Mouse (Mus musculus) hindbrain, embryonic 13.5 days (tissue): ENCODE measurements around the gene Cybb. TPM values are rescaled to one million over a fixed set of nuclear protein-coding genes. Genes with fewer than 3 reads are reported as not detected.

Experiments
- ATAC-seq: fragments of 200-750 bp; cut with Nextera tagmentation; 2 replicates; pipeline ENCODE4 v1.8.0; 2017; ENCODE audit warnings: moderate TSS enrichment; ENCODE audit not compliant: low FRiP score
- H3K27ac ChIP-seq: fragments of 300-500 bp; sonication (generic); 2 replicates; pipeline ENCODE4 v1.5.1; 2015; ENCODE audit warnings: inconsistent platforms, mild to moderate bottlenecking, moderate library complexity
- H3K27me3 ChIP-seq: fragments of 300-500 bp; sonication (generic); 2 replicates; pipeline ENCODE4 v1.6.1; 2015; ENCODE audit warnings: mild to moderate bottlenecking, inconsistent platforms
- H3K36me3 ChIP-seq: fragments of 300-500 bp; sonication (generic); 2 replicates; pipeline ENCODE4 v1.6.1; 2015; ENCODE audit warnings: mild to moderate bottlenecking, inconsistent platforms
- H3K4me1 ChIP-seq: fragments of 300-500 bp; sonication (generic); replicated peaks from 2 replicates; pipeline ENCODE4 v1.6.1; 2015; ENCODE audit warnings: inconsistent platforms
- H3K4me2 ChIP-seq: fragments of 300-500 bp; sonication (generic); 2 replicates; pipeline ENCODE4 v1.6.1; 2015; ENCODE audit warnings: inconsistent platforms, mild to moderate bottlenecking, moderate library complexity
- H3K4me3 ChIP-seq: fragments of 300-500 bp; sonication (generic); 2 replicates; pipeline ENCODE4 v1.5.1; 2015; ENCODE audit warnings: mild to moderate bottlenecking, inconsistent platforms
- H3K9ac ChIP-seq: fragments of 300-500 bp; sonication (generic); 2 replicates; pipeline ENCODE4 v1.6.1; 2015; ENCODE audit warnings: mild to moderate bottlenecking, inconsistent platforms
- H3K9me3 ChIP-seq: fragments of 300-500 bp; sonication (generic); 2 replicates; pipeline ENCODE4 v1.6.1; 2016; ENCODE audit warnings: inconsistent platforms
- WGBS: fragments of 180-500 bp; shearing (Covaris S2); methylation state at CpG from one replicate; pipeline ENCODE4 v1.1.7; 2015; 5-methylcytosine and 5-hydroxymethylcytosine counted together
- polyA plus RNA-seq: library from polyadenylated mRNA; unstranded; fragments of >200 nt; fragmentation: Nextera tagmentation; extraction: Ambion mirVana; gene quantifications from 2 replicates; pipeline ENCODE4 v1.2.1, GENCODE M21; 2015

The Cybb gene
- polyA plus RNA-seq, 1 experiment from 2014 or later = 0.62 TPM

DNA sequence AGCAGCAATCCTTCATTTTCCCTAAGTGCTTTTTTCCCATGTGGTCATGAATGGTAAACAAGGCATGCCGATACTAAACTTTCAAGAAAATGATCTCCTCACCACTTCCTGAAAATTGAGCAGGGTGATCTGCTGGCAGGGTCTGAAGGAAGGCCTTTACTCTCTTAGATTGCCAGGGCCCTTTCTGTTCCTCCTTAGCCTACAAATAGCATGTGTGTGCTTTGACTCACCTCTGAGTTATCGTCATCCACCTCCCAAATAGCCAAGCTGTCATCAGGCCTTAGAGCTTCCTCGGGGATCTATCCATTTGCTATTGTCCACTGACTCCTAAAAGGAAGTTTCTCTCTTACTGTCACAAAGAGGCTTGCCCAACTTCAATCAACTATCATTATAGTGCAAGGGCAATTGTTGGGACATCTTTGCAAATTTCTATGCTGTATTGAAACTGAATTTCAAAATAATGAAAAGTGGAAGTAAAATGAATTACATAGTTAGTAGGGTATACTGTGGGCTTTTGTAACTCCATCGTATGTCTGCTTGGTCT lies 27.1 kb downstream of the Cybb start:
- no peak for ATAC-seq
- no peak overlapping the region for H3K4me2 ChIP-seq
- no peak overlapping the region for H3K27ac ChIP-seq
- H3K9me3 ChIP-seq = no peaks in the 10 kb centered on the region; the same call in 1 of the 2 replicates
- no peaks in the 10 kb centered on the region for H3K27me3 ChIP-seq
- no peak overlapping the region for H3K4me3 ChIP-seq
- no peaks in the 10 kb centered on the region for H3K36me3 ChIP-seq
- H3K4me1 ChIP-seq = no peaks in the 10 kb centered on the region
- 80% methylated on average over 4 of the region's 4 CpGs for WGBS
- H3K9ac ChIP-seq = no peak overlapping the region

DNA sequence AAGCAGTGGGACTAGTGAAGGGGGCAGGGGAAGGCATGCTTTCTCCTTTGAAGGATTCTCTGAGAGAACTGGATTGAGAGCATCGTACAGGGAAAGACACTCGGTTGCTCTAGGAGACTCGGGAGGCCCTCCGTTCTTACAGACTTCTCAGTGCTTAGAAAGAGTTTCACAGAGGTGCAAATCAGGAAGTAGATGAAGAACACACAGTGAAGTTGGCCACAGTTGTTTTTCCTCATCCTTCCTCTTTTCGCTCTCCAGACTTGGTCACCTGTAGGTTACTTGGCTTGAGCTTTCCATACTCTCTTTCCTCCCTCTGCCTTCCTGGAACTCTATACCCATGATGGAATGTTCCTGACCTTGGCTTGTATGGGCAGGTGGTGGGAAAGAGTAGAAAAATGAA lies 35.2 kb downstream of the Cybb start:
- no peak overlapping the region for H3K4me2 ChIP-seq
- H3K9me3 ChIP-seq = no peaks in the 10 kb centered on the region
- no peak overlapping the region for H3K4me3 ChIP-seq
- no peaks in the 10 kb centered on the region for H3K4me1 ChIP-seq
- no peak overlapping the region for H3K9ac ChIP-seq
- 90% methylated on average over 5 of the region's 5 CpGs for WGBS
- H3K27ac ChIP-seq = no peak overlapping the region
- H3K27me3 ChIP-seq = no peaks in the 10 kb centered on the region
- H3K36me3 ChIP-seq = no peaks in the 10 kb centered on the region
- no peak for ATAC-seq

DNA sequence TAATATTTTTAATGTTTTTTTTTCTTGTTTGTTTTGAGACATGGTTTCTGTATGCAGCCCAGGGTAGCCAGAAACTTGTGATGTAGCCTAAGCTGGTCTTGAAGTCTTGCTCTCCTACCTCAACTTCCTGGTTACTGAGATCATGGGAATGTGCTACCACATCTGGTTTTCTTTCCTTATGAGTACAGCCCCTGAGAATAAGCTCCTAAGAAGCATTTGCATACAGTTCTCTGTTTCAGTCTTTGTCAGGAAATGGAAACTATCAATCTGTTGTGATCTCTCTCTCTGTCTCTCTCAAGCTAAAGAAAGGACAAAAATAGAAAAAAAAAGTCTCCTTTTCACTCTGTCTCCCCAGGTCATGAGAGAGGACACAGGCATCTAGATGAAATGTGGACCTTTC lies 40.3 kb downstream of the Cybb start:
- Histone ChIP-seq H3K27me3 (no peaks in the 10 kb centered on the region), H3K9ac (no peak overlapping the region), H3K36me3 (no peaks in the 10 kb centered on the region), H3K4me3 (no peak overlapping the region), H3K4me2 (no peak overlapping the region), H3K4me1 (no peaks in the 10 kb centered on the region), H3K9me3 (no peaks in the 10 kb centered on the region), H3K27ac (no peak overlapping the region)
- no peak for ATAC-seq

DNA sequence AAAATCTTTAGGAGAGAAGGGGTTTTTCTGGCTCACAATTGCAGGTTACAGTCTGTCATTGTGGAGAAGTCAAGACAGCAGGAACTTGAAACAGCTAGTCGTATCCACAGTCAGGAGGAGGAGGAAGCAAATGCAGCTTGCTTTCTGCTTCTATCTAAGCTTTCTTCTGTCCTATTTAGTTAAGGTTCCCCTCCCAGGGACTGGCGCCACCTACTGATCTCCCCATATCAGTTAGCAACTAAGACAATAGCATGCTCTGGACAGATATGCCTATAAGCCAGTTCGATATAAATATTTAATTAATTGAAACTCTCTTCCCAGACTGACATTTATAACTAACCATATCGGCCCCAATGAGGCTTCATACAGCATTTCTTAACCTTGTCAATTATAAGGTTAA lies 46.5 kb downstream of the Cybb start:
- Histone ChIP-seq H3K9me3 (no peaks in the 10 kb centered on the region), H3K4me2 (no peak overlapping the region), H3K9ac (no peak overlapping the region), H3K27ac (no peak overlapping the region), H3K27me3 (no peaks in the 10 kb centered on the region), H3K4me3 (no peak overlapping the region), H3K4me1 (no peaks in the 10 kb centered on the region), H3K36me3 (no peaks in the 10 kb centered on the region)
- WGBS = 69% methylated on average over 4 of the region's 4 CpGs
- ATAC-seq = no peak

DNA sequence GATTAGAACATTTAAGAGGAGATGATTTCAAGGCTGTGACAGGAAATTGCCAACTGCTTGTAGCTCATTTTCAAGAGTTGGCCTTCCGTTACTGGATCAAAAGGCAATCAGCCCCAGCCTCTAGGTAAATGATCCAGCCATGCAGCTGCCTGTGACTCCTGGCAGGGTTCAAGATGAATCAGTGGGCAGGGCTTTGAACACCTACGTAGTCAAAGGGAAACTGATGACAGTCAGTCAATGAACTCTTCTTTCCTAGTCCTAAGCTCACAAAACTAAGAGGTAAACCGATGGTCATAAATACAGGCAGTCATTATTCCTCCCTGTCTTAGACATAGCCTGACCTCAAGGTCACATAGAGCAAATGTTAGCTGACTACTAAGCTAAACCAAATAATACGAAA lies 47.0 kb downstream of the Cybb start:
- Histone ChIP-seq H3K4me2 (no peak overlapping the region), H3K36me3 (no peaks in the 10 kb centered on the region), H3K27ac (no peak overlapping the region), H3K9me3 (no peaks in the 10 kb centered on the region), H3K9ac (no peak overlapping the region), H3K4me3 (no peak overlapping the region), H3K4me1 (no peaks in the 10 kb centered on the region), H3K27me3 (no peaks in the 10 kb centered on the region)
- ATAC-seq = no peak
- 90% methylated on average over 4 of the region's 4 CpGs for WGBS

DNA sequence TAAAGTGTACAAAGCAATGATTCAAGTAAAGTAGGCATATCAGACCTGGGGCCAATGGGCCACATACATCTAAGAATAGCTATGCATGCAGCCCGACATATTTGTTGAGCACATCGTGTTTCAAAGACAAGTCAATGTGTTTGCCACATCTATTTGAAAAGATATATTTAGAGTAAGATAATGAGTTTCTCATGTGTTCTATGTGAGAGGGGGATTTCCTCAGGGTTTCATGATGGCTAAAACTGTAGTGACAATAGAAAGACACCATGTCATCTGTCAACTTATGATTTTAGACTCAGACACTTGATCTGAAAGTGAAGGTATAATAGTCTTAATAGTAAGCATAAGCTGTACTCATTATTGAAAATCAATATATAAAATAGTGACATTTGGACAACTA lies 48.3 kb downstream of the Cybb start:
- Histone ChIP-seq H3K4me3 (no peak overlapping the region), H3K4me2 (no peak overlapping the region), H3K4me1 (no peaks in the 10 kb centered on the region), H3K9me3 (no peaks in the 10 kb centered on the region), H3K27ac (no peak overlapping the region), H3K36me3 (no peaks in the 10 kb centered on the region), H3K9ac (no peak overlapping the region), H3K27me3 (no peaks in the 10 kb centered on the region)
- no peak for ATAC-seq
- WGBS = 95% methylated on average over 2 of the region's 2 CpGs

DNA sequence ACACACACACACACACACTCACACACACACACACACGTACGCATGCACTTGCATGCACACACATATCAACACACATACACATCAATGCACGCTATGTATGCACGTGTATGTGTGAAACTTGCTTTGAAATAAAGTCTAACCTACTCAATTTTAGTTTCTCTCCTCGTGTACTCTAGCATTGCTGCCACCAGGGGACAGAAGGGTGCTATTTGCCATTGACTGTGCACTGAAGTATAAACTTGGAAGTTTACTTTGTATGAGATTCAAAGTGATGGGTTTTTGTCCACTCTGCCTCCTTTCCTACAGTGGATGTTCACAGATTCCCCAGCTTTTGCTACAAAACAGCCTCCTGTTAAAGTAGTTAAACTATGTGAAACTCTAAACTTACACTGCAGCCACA lies 73.7 kb downstream of the Cybb start:
- 84% methylated on average over 5 of the region's 5 CpGs for WGBS
- Histone ChIP-seq H3K9me3 (no peaks in the 10 kb centered on the region), H3K4me1 (no peaks in the 10 kb centered on the region), H3K4me3 (no peak overlapping the region), H3K27me3 (no peaks in the 10 kb centered on the region), H3K9ac (no peak overlapping the region), H3K27ac (no peak overlapping the region), H3K36me3 (no peaks in the 10 kb centered on the region), H3K4me2 (no peak overlapping the region)
- no peak for ATAC-seq

Other genes starting within 250 kb of the Cybb start
- gene Gm14862, start 230.9 kb downstream of the Cybb start, polyA plus RNA-seq = not detected in 2 replicates
- 2.9 and 3.6 TPM in 2 replicates for gene Xk, start 215.0 kb downstream of the Cybb start, polyA plus RNA-seq
- not detected in 2 replicates for gene H2al1m, start 204.0 kb downstream of the Cybb start, polyA plus RNA-seq
- gene H2al1k, start 137.1 kb downstream of the Cybb start, polyA plus RNA-seq = not detected in 2 replicates
- gene H2al1o, start 84.6 kb upstream of the Cybb start, polyA plus RNA-seq = not detected in 2 replicates
- 32.0 and 32.4 TPM in 2 replicates for gene Dynlt3, start 175.2 kb upstream of the Cybb start, polyA plus RNA-seq